Mouse (Mus musculus): ENCODE measurements at regions not wholly inside any gene's neighbourhood (a gene's known extent, or its start where the extent isn't known, plus 50 kb on each side); places are given as distances from the start of the nearest gene placed in this dataset.

GRCm38 (mm10) chr16:18724706-18725105 is 51.9 kb upstream of the Cldn5 start:
- Histone ChIP-seq H3K4me3 (replicated peaks; ENCODE audit: low read depth, low read length) (no peak overlapping the region), H3K27me3 (ENCODE audit: control insufficient read depth, insufficient read depth, low read length) (no peaks in the 10 kb centered on the region), H3K9me3 (ENCODE audit: control insufficient read depth, low read length) (no peaks in the 10 kb centered on the region), H3K9ac (replicated peaks; ENCODE audit: low read length) (no peak overlapping the region), H3K36me3 (ENCODE audit: control insufficient read depth, insufficient read depth, low read length) (no peaks in the 10 kb centered on the region), H3K4me1 (ENCODE audit: control insufficient read depth, insufficient read depth, low read length) (no peaks in the 10 kb centered on the region), H3K4me2 (ENCODE audit: low read length) (no peak overlapping the region), H3K27ac (replicated peaks; ENCODE audit: low read depth, low read length) (no peak overlapping the region)
- 26% methylated on average over 6 of the region's 6 CpGs for WGBS
- DNase-seq: no peak
- ATAC-seq (ENCODE audit: low FRiP score, low TSS enrichment): no peak
